Mouse (Mus musculus) thymus, adult 18-20 months (tissue): Measurements from ENCODE around the gene Slc25a34.

Experiments used
- DNase-seq, 2 experiments: peaks; one replicate each; pipeline ENCODE4 v3.0.0; 2022; ENCODE audit warnings: mixed read lengths in 2 of 2

Slc25a34 gene

GRCm38 (mm10) chr4:141578833-141579232 lies 44.8 kb downstream of the Slc25a34 start:
- DNase-seq = no peak

GRCm38 (mm10) chr4:141576877-141577276 lies 46.7 kb downstream of the Slc25a34 start:
- DNase-seq = no peak

- no peak for DNase-seq
Measured at GRCm38 (mm10) chr4:141576404-141576803, 47.2 kb downstream of the Slc25a34 start.

- peak; percentile 56 to 61 for DNase-seq
Measured at GRCm38 (mm10) chr4:141574789-141575702, 48.6 kb downstream of the Slc25a34 start.

GRCm38 (mm10) chr4:141573359-141573966 lies 50.2 kb downstream of the Slc25a34 start:
- DNase-seq = no peak

GRCm38 (mm10) chr4:141572668-141573358 lies 50.8 kb downstream of the Slc25a34 start:
- no peak for DNase-seq

GRCm38 (mm10) chr4:141571934-141572333 lies 51.7 kb downstream of the Slc25a34 start:
- no peak for DNase-seq

- DNase-seq = no peak
Measured at GRCm38 (mm10) chr4:141571337-141571739, 52.3 kb downstream of the Slc25a34 start.

- DNase-seq = no peak
Measured at GRCm38 (mm10) chr4:141570821-141571220, 52.8 kb downstream of the Slc25a34 start.

- DNase-seq = no peak
Measured at GRCm38 (mm10) chr4:141570004-141570403, 53.6 kb downstream of the Slc25a34 start.

GRCm38 (mm10) chr4:141568966-141569365 lies 54.7 kb downstream of the Slc25a34 start:
- DNase-seq = no peak
